Mouse (Mus musculus) midbrain, postnatal 0 days (tissue): ENCODE measurements around the gene Prrg4. TPM values are rescaled to one million over a fixed set of nuclear protein-coding genes. Genes with fewer than 3 reads are reported as not detected.

Source experiments
- ATAC-seq: fragments of 200-750 bp; cut with Nextera tagmentation; 2 replicates; pipeline ENCODE4 v1.8.0; 2017; ENCODE audit warnings: moderate number of reproducible peaks, mild to moderate bottlenecking, moderate TSS enrichment, moderate library complexity; ENCODE audit not compliant: low FRiP score
- DNase-seq: peaks from one replicate; pipeline ENCODE4 v3.0.0-alpha.2; 2015; ENCODE audit warnings: low spot score
- H3K27ac ChIP-seq: fragments of 300-500 bp; sonication (generic); 2 replicates; pipeline ENCODE4 v1.5.1; 2014; ENCODE audit warnings: low read depth, mild to moderate bottlenecking, low read length, mixed read lengths
- H3K27me3 ChIP-seq: fragments of 300-500 bp; sonication (generic); 2 replicates; pipeline ENCODE4 v1.6.1; 2014; ENCODE audit warnings: low read length, control low read depth, mixed read lengths; ENCODE audit not compliant: insufficient read depth
- H3K36me3 ChIP-seq: fragments of 300-500 bp; sonication (generic); 2 replicates; pipeline ENCODE4 v1.6.1; 2014; ENCODE audit warnings: low read length, control low read depth, mixed read lengths; ENCODE audit not compliant: insufficient read depth
- H3K4me1 ChIP-seq: fragments of 300-500 bp; sonication (generic); 2 replicates; pipeline ENCODE4 v1.6.1; 2014; ENCODE audit warnings: mild to moderate bottlenecking, control low read depth, antibody characterized with exemption, low read length, mixed read lengths; ENCODE audit not compliant: insufficient read depth
- H3K4me2 ChIP-seq: fragments of 300-500 bp; sonication (generic); 2 replicates; pipeline ENCODE4 v1.6.1; 2014; ENCODE audit warnings: low read depth, mild to moderate bottlenecking, low read length, mixed read lengths; ENCODE audit not compliant: poor library complexity, severe bottlenecking
- H3K4me3 ChIP-seq: fragments of 300-500 bp; sonication (generic); 2 replicates; pipeline ENCODE4 v1.5.1; 2014; ENCODE audit warnings: low read depth, mild to moderate bottlenecking, low read length, moderate library complexity
- H3K9ac ChIP-seq: fragments of 300-500 bp; sonication (generic); replicated peaks from 2 replicates; pipeline ENCODE4 v1.6.1; 2014; ENCODE audit warnings: mild to moderate bottlenecking, low read length, moderate library complexity, mixed read lengths; ENCODE audit not compliant: poor library complexity, severe bottlenecking
- H3K9me3 ChIP-seq: fragments of 300-500 bp; sonication (generic); 2 replicates; pipeline ENCODE4 v1.6.1; 2016; ENCODE audit warnings: low read length, control low read depth
- CTCF ChIP-seq: IDR thresholded peaks from 2 replicates; pipeline ENCODE4 v1.5.1; 2016; ENCODE audit warnings: antibody characterized with exemption, mild to moderate bottlenecking
- WGBS: fragments of 180-500 bp; shearing (Covaris S2); extraction: QIAGEN DNeasy Blood & Tissue Kit; methylation state at CpG from one replicate; pipeline ENCODE4 v1.1.7; 2014; 5-methylcytosine and 5-hydroxymethylcytosine counted together
- polyA plus RNA-seq: library from polyadenylated mRNA; unstranded; fragments of >200 nt; fragmentation: Nextera tagmentation; extraction: Ambion mirVana; gene quantifications from 2 replicates; pipeline ENCODE4 v1.2.1, GENCODE M21; 2015
- total RNA-seq: library from RNA; depleted of rRNA; stranded (reverse); fragments of >200 nt; gene quantifications from 2 replicates; pipeline ENCODE4 v1.2.3, GENCODE M21; 2014; rRNA removed

Prrg4 gene
- total and polyA plus RNA-seq, 2 experiments from 2014 or later, result 0.98 to 1.5 TPM

DNA sequence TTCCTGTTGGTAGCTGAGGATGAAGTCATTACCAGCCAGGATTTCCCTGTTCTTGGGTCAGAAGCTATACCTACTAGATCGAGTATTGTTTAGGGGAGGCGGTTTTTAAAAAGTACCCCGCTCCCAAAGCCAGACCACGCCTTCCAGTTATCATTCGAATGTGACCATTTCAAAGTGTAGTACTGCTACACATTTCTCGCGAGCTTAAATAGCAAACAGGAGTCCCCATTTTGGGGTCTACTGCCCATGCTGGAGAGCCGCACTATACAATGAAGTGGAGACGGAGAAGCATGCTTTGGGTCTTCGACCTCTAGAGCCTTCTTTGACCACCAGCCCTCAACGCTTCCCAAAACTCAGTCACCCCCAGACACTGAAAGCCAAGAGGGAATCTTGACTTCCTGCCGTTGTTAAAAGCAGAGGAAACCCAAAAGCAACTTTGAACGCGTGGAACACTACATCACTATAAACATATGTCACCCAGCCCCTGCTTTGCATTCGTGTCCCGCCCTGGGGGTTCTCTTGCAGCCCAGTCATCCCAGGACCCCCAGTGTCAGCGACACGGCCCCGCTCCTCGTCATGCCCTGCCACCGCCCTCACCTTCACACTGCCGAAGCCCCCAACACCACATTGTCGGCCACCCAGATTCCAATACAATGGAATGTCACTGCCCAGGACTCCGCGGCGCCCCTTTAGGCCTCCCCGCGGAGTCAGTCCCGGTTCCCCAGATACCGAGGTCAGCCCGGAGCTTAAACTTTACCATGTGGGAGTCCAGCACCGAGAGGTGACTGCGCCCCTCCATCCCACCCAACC, 33.9 kb downstream of the Prrg4 start:
- peak; percentile 57 for DNase-seq
- peak overlapping the region; percentile 99 for H3K9ac ChIP-seq
- ATAC-seq, result peak; percentile 49
- H3K27me3 ChIP-seq, result no peaks in the 10 kb centered on the region
- peak overlapping the region; percentile 81 for H3K4me2 ChIP-seq
- 1% methylated on average over 33 of the region's 33 CpGs for whole genome bisulfite sequencing
- H3K4me3 ChIP-seq, result peak overlapping the region; percentile 97
- TF ChIP-seq CTCF, result no peak
- H3K36me3 ChIP-seq, result no peaks in the 10 kb centered on the region
- no peaks in the 10 kb centered on the region for H3K9me3 ChIP-seq
- peak overlapping the region; percentile 95 for H3K27ac ChIP-seq
- peaks cover 8% of the 10 kb centered on the region; the same call in 1 of the 2 replicates for H3K4me1 ChIP-seq

GRCm38 (mm10) chr2:104814181-104814951, 35.3 kb downstream of the Prrg4 start:
- ATAC-seq, result no peak
- peak; percentile 49 for DNase-seq
- Histone ChIP-seq H3K27ac (no peak overlapping the region), H3K36me3 (no peaks in the 10 kb centered on the region), H3K4me1 (peaks cover 8% of the 10 kb centered on the region; the same call in 1 of the 2 replicates), H3K9ac (no peak overlapping the region), H3K4me2 (peak overlapping the region; percentile 81), H3K4me3 (0 out of 2 replicates have a peak overlapping the region, but pooled peaks have one; percentile 5), H3K9me3 (no peaks in the 10 kb centered on the region), H3K27me3 (no peaks in the 10 kb centered on the region)
- 48% methylated on average over 5 of the region's 5 CpGs for WGBS
- no peak for TF ChIP-seq CTCF

GRCm38 (mm10) chr2:104805435-104805834, 44.2 kb downstream of the Prrg4 start:
- no peaks in the 10 kb centered on the region for H3K36me3 ChIP-seq
- DNase-seq (no peak), ATAC-seq (no peak)
- no peak overlapping the region for H3K9ac ChIP-seq
- WGBS, result 79% methylated on average over 1 of the region's 1 CpGs
- no peak overlapping the region for H3K4me2 ChIP-seq
- no peak overlapping the region for H3K4me3 ChIP-seq
- no peak overlapping the region for H3K27ac ChIP-seq
- no peaks in the 10 kb centered on the region for H3K9me3 ChIP-seq
- TF ChIP-seq CTCF, result no peak
- H3K4me1 ChIP-seq, result no peaks in the 10 kb centered on the region
- no peaks in the 10 kb centered on the region for H3K27me3 ChIP-seq

Other genes starting within 250 kb of the Prrg4 start
- gene Tcp11l1, start 137.7 kb downstream of the Prrg4 start, total RNA-seq, result 27.8 and 28.2 TPM in 2 replicates
- gene Tcp11l1, start 137.7 kb downstream of the Prrg4 start, polyA plus RNA-seq, result 51.6 and 58.8 TPM in 2 replicates
- not detected in 2 replicates for gene Pin1rt1, start 133.5 kb downstream of the Prrg4 start, total RNA-seq
- not detected in 2 replicates for gene Pin1rt1, start 133.5 kb downstream of the Prrg4 start, polyA plus RNA-seq
- 1.9 and 2.3 TPM in 2 replicates for gene Depdc7, start 107.0 kb downstream of the Prrg4 start, total RNA-seq
- gene Depdc7, start 107.0 kb downstream of the Prrg4 start, polyA plus RNA-seq, result 0.90 and 1.5 TPM in 2 replicates
- gene Qser1, start 33.1 kb downstream of the Prrg4 start, total RNA-seq, result 14.1 TPM in 2 replicates
- gene Qser1, start 33.1 kb downstream of the Prrg4 start, polyA plus RNA-seq, result 2.9 and 3.4 TPM in 2 replicates
- 0.71 TPM in 1 of 2 replicates, not detected in the other for gene Ccdc73, start 17.9 kb upstream of the Prrg4 start, total RNA-seq
- 4.5 and 4.9 TPM in 2 replicates for gene Ccdc73, start 17.9 kb upstream of the Prrg4 start, polyA plus RNA-seq
- gene Eif3m, start 167.2 kb upstream of the Prrg4 start, total RNA-seq, result 86.4 and 127 TPM in 2 replicates
- gene Eif3m, start 167.2 kb upstream of the Prrg4 start, polyA plus RNA-seq, result 170 and 171 TPM in 2 replicates
- not detected in 2 replicates for gene Gm11060, start 242.1 kb upstream of the Prrg4 start, total RNA-seq
- not detected in 2 replicates for gene Gm11060, start 242.1 kb upstream of the Prrg4 start, polyA plus RNA-seq